Mouse (Mus musculus) heart, postnatal 4 days (tissue): ENCODE measurements around the gene Fam171a1. TPM values are rescaled to one million over a fixed set of nuclear protein-coding genes. Genes with fewer than 3 reads are reported as not detected.
"Not testable (repeated sequence)": the region's sequence is repeated elsewhere in the genome, so short reads cannot be mapped to it uniquely, and the experiment has no call there.

ENCODE experiments used
- DNase-seq: peaks from one replicate; pipeline ENCODE4 v3.0.0; 2021
- total RNA-seq, 2 experiments: library from RNA; stranded (reverse); gene quantifications; 2 replicates each; pipeline ENCODE4 v1.2.3; 2021

Gene Fam171a1
- total RNA-seq, 2 experiments from 2014 or later = 36.0 to 36.5 TPM

- DNase-seq = no peak
These were observed 58.6 kb downstream of the Fam171a1 start for GRCm38 (mm10) chr2:3172656-3173055.

GRCm38 (mm10) chr2:3174890-3175289 lies 60.9 kb downstream of the Fam171a1 start:
- no peak for DNase-seq

GRCm38 (mm10) chr2:3175988-3176387 lies 62.0 kb downstream of the Fam171a1 start:
- not testable (repeated sequence) for DNase-seq

GRCm38 (mm10) chr2:3176751-3177150 lies 62.7 kb downstream of the Fam171a1 start:
- no peak for DNase-seq

- DNase-seq = no peak
These were observed 66.5 kb downstream of the Fam171a1 start for GRCm38 (mm10) chr2:3180550-3180949.

GRCm38 (mm10) chr2:3183656-3184055 lies 69.6 kb downstream of the Fam171a1 start:
- DNase-seq = peak; percentile 27

- peak; percentile 54 for DNase-seq
These were observed 71.3 kb downstream of the Fam171a1 start for GRCm38 (mm10) chr2:3185335-3185734.

- DNase-seq = no peak
These were observed 74.9 kb downstream of the Fam171a1 start for GRCm38 (mm10) chr2:3188745-3189475.

- DNase-seq = no peak
These were observed 77.1 kb downstream of the Fam171a1 start for GRCm38 (mm10) chr2:3191149-3191548.

GRCm38 (mm10) chr2:3195511-3195910 lies 81.5 kb downstream of the Fam171a1 start:
- DNase-seq = no peak

- DNase-seq = peak; percentile 73
These were observed 86.4 kb downstream of the Fam171a1 start for GRCm38 (mm10) chr2:3200422-3200821.

GRCm38 (mm10) chr2:3206975-3207642 lies 93.1 kb downstream of the Fam171a1 start:
- DNase-seq = no peak

GRCm38 (mm10) chr2:3215480-3215879 lies 101.5 kb downstream of the Fam171a1 start:
- DNase-seq = no peak

GRCm38 (mm10) chr2:3216617-3217016 lies 102.6 kb downstream of the Fam171a1 start:
- DNase-seq = no peak

GRCm38 (mm10) chr2:3217577-3217976 lies 103.6 kb downstream of the Fam171a1 start:
- not testable (repeated sequence) for DNase-seq

- peak; percentile 17 for DNase-seq
These were observed 104.2 kb downstream of the Fam171a1 start for GRCm38 (mm10) chr2:3218225-3218624.

- peak; percentile 23 for DNase-seq
These were observed 114.5 kb downstream of the Fam171a1 start for GRCm38 (mm10) chr2:3228475-3228874.

GRCm38 (mm10) chr2:3229060-3229459 lies 115.0 kb downstream of the Fam171a1 start:
- DNase-seq = peak; percentile 81

- DNase-seq = no peak
These were observed 125.2 kb downstream of the Fam171a1 start for GRCm38 (mm10) chr2:3239255-3239654.

GRCm38 (mm10) chr2:3244251-3244650 lies 130.2 kb downstream of the Fam171a1 start:
- no peak for DNase-seq

- no peak for DNase-seq
These were observed 137.3 kb downstream of the Fam171a1 start for GRCm38 (mm10) chr2:3251309-3251708.

- DNase-seq = no peak
These were observed 152.4 kb downstream of the Fam171a1 start for GRCm38 (mm10) chr2:3266466-3266865.

GRCm38 (mm10) chr2:3267879-3268278 lies 153.9 kb downstream of the Fam171a1 start:
- no peak for DNase-seq

- DNase-seq = no peak
These were observed 159.3 kb downstream of the Fam171a1 start for GRCm38 (mm10) chr2:3273349-3273748.
